Mouse (Mus musculus) embryo, embryonic 11 days (tissue): ENCODE results near the gene Osr1.
A peak's percentile ranks its signal among the peaks of the same experiment; 100 is the strongest.

Experiments used
- DNase-seq: peaks from one replicate; pipeline ENCODE4 v3.0.0-alpha.2; 2015

The Osr1 gene

DNA sequence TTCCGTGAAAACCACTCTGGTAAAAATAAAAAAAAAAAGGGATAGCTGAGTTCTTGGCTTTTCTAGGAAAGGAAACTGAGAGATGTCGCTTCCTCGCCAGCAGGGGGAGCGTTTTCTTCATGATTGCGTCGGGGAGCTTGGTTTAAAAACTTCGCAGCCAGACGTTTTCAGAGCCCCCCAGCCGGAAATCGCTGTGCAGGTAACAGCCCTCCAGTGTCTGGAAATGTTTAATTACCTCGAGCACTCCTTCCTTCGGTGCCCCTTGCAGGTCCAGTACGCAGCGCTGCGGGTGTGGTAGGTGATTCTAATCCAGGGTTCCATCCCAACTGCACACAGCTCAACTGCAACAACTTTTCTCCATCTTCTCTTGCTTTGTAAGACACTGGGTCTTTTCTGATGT lies at the start of gene Osr1:
Gene Osr1 (plus strand): TSS at position 146 of the 400 bp plus-strand sequence.
- peak; percentile 89 for DNase-seq

DNA sequence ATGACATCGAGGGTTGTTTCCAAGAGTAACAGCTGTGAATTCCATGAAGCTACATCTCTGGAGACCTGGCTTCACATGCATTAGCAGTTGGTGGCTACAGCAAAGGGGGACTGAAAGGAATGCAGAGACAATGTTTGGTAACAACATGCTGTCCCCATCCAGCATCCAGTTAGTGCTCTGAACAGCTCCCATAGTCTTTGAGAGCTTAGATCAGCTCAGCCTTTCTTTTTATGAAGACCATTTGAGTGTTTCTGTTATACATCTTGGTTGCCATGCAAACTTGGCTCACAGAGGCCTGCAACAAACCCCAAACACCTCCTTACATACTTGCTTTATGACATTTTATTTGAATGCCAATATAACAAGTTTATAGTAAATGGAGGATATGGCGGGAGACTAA lies 19.6 kb upstream of the Osr1 start:
- no peak for DNase-seq

DNA sequence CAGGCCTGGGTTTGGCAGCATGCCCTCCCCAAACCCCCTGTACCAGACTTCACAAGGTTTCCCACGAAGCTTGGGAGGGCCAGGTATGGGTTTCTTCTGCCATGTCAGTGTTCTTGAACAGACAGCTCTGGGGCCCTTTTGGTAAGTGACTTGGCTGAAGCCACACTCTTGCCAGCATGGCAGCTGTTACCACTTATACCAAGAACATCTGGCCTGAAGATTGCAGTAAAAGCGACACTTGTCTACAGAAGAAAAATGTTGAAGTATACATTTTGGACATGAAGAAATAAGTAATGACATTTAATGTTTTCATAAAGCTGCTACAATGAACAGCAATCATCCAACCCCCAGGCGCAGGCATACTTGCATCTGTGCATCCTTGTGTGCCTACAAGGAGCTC lies 5.0 kb upstream of the Osr1 start:
- DNase-seq: no peak

DNA sequence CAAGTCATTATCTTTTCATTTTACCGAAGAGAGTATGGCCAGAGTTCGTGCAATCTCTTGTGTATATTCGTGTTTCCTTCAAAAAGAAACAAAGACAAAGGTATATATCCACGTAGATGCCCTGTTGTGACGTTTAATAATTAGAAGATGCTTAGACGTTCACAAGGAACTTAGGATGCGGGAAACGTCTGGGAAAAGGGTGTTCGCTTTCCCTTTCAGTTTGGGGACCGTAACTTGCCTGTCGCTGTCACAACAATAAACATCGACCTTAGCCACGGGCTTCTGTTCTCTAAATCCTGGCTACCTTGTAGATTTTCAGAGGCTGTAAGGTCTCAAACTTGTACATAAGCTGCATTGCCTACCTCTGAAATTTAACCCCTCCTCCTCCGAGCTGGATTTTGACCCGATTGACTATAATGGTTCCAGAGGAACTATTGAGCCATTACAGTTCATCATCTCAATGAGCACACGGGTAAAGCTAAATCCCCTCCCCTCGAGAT lies 630 bp downstream of the Osr1 start:
- DNase-seq: no peak

DNA sequence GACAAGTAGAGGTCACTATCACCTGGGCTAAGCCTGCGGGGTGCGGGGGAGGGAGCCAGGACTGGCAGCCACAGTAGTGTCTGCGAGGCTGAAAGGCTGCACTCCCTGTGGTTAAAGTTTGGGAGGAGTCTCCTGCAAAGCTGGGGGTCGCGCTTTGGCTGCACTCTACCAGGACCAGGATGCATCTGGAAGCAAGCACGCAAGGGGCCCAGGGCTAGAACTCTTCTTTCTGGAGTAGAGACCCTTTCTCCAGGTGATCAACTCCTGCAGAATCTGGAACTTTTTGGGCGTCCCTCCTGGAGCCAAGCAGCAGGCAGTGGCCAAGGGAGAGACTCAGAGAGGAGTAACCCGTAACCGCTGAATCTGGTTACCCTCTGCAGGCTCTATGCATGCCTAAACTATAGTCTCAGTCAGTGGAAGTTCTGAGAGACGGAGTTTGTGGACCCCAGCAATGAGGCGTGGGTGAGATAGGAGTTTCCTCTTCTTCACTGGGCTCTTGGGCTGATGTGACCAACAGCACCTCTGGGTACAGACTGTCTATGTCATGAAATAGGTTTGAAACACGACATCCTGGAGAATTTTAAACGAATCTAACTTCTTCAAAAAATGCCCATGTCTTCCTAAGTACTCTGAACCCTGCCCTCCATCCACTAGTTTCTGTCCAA lies 1.5 kb downstream of the Osr1 start:
- no peak for DNase-seq

DNA sequence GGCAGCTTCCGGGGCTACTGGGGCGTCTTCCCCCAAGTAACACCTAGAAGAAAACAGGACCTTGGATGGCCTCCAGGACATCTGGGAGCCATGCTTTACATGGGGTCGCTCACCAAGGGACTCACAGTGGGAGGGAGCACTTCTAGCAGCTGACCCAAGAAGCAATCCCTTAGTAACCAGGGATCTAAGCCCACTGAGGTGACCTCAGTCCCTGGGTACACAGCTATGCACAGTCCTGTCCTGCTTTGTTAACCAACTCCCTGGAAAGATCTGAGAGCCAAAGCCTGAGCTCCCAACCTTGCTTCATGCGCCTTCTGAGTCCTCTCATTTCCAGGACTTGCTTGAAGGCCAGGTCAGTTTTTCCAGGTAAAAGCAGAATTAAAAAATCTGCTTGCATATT lies 2.1 kb downstream of the Osr1 start:
- no peak for DNase-seq

DNA sequence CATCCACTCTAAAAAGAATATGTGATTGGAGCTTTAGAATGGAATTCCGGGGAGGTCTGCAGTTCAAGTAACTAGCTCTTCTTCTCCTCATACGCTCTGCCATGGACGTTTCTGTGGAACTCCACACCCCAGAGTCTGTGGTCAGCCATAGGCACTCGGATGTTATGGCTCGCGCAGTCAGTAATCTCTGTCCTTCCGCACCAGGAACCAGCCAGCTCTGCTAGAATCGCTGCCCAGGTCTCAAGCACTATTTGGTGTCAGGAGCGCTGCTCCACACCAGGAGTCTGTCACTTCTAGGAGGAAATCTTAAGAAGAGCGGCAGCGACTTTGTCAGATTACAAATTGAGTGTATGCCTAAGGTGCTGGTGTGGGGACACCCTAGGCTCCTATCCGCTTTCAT lies 3.8 kb downstream of the Osr1 start:
- DNase-seq: no peak

DNA sequence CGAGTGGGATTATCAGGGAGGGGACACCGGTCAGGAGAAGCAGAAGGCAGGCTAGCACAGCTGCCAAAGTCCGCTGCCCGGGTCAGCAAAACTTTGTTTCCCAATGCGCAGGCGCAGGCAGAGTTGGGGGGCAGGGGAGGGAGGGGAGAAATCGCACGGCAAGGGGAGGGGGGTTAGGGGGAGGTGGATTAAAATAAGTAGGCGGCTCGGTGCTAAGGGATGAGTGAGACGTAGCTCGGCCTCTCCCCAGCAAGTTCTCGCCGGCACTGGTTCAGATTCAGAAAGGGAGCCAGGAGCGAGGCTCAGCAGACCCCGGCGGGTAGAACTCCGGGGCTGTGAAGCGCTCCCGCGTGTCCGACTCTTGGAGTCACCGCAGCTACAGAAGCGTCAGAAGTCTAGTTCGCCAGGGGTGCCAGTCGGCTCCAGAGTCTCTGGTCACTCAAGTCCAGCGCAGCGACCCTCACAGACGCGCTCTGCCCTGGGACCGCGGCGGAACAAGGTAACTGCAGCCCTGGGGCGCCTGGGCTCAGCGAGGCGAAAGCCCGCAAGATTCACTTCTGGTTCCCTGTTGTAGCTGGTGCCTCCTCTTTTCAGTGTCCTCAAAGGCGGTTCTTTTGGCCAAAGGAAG lies 4.4 kb downstream of the Osr1 start:
- peak; percentile 82 for DNase-seq

DNA sequence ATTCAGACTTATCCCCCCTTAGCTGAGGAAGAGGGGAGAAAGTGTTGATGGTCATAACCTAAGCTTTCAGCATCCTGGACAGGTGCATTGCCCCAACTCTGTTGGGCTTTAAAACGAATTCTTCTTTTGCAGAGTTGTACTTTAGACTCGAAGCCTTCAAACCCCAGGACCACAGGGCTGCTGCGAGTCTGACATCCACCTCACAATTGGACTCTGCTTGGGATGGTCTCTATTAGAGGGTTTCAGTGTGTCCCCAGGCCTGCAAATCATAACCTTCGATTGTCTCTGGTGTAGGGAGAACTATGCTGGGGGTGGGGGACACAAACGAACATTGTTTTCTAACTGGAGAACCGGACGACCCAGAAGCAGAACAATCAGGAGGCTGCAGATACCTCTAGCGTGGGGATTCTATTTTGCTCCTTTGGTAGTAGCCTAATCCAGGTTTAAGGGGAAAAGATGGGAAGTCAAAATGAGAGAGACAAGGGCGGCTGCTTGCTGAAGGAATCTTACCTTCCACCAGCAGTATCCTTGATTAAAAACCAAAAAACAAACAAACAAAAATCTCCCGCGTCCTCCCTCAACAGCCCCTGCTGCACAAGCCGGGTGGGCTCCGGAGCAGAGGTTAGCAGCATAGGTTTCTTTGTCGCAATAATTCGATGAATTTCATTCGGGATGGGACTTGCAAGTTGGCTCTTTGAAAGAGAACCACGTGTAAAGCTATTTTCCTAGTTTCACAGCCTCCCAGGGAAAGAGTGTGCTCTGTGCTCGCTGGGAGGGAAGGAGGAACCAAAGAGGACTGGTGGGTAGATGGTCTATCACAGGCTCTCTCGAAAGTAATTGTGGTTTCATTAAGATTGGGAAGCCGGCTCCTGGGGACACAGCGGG lies 5.5 kb downstream of the Osr1 start:
- no peak for DNase-seq

DNA sequence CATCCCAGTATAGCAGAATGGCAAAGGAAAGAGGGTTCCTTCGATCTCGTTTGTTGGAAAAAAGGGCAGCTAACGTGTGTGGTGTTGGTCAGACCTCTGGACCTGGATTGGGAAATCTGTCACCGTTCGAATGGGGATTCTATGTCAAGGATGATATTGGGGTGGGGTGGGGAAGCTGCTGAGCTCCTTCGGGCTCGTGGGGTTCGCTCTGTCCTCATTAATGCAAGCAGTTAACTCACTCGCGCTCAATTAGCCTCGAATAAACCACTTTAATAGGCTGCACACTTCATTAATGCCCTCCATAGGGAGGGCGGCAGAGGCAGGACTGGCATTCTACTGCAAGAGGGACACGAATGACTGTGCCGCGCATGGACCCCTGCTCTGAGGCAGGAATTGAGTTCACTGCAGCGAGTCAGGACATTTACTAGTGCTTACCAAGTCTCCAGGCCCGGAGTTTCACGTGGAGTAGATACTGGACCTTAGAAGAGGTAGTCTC lies 6.2 kb downstream of the Osr1 start:
- no peak for DNase-seq

DNA sequence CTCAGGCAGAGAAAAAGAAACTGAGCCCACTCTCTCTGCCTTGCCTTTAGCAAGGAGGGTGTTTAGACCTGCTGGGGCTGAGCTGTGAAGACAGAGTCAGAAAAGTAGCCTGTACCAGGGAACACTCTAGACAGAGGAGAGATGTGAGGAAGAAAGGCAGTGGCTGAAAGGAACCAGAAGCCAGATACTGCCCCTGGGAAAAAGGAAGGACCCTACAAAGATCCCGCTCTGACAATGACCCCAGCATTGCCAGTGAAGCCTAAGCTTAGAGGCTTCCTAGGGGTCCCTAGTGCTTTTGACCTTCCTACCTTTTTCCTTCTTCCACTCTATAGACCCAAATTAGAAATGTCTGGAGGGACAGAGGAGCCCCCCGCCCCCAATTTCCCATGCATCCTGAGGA lies 7.7 kb downstream of the Osr1 start:
- DNase-seq: no peak

DNA sequence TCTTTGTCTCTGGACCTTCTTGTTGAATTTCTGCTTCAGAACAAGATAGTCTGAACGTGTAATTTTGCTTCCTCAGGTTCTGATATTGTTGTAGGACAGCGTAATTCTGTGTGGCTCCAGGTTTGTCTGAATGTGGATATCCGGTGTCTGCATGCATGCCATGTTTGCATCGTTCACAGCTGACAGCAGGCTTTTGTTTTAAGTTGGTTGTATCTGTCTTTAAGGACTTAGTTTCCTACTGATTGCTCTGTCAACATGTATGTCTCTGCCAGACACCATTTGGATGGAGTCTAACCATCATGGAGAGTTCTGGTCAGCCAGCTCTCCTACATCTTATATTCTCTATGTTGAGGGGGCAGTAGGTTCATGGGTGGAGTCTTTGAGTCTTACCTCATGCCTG lies 8.7 kb downstream of the Osr1 start:
- no peak for DNase-seq

DNA sequence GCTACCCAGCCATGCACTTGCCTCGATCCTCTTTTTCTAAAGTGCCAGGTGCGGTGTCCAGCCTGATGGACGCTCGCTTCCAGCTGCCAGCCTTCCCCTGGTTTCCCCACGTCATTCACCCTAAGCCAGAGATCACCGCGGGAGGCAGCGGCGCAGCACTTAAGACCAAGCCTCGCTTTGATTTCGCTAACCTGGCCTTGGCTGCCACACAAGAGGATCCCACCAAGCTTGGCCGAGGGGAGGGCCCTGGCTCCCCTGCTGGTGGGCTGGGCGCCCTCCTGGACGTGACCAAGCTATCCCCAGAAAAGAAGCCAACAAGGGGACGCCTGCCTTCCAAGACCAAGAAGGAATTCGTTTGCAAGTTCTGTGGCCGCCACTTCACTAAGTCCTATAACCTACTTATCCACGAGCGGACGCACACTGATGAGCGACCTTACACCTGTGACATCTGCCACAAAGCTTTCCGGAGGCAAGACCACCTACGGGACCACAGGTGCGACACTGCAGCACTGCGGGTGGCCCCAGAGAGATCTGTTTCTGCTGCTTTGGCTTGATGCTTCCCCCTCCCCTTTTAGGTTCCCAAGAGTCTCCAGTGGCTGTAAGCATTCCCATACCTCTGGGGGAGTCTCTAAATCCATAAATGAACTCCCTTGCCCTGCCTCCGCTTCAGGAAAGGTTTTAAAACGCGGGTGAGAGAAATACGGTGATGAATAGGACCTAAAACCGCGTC lies 9.6 kb downstream of the Osr1 start:
- no peak for DNase-seq

DNA sequence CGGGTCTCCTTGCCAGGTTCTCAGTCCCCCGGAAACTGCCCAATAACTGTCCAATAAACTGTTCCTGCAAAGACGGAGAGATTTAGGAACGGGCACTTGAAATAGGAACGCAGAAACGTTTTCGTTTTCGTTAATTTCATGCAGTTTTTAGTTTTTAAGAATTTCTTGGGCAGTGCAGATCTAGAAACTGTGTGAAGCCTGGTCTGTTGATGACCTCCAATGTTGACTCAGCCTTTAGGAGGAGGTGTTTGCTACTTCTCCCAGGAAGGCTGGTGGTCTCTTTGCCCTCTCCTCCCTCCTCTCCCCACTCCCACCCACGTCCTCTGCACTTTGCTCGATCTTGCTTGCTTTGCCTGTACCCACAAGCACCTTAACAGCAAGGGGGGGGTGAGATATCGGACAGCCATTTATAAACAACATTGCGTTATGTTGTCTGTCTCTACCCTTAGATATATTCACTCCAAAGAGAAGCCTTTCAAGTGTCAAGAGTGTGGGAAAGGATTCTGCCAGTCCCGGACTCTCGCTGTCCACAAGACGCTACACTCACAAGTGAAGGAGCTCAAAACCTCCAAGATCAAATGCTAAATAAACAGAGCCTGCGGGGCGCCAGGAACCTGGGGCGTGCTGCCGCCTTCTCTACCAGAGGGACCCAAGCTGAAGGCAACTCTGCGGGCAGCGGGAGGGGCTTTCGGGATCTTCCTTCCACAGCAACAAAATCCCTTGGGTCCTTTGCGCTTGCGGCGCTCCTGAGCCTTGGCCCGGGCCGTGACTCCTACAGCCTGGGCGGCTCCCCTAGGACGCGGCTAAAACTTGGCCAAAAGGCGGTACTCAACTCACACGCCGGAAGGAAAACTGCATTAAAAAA lies 10.4 kb downstream of the Osr1 start:
- DNase-seq: peak; percentile 60

DNA sequence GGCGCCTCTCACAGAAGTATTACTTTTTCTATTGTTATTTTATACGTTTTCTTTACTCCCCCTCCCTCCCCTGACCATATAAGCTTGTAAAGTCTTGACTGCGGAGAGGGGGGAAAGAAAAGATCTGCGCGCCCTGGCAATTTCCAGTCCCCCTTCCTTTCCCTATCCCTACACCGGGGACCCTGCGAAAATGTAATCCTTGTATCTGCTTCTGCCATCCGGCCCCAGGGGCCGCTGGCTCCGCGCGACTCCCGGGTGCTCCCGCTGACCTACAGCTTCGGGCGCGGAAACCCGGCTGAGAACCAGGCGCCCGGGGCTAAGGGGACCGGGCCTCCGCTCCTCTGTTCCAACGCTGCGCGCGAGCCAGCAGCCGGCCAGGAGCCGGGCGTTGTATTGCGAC lies 11.1 kb downstream of the Osr1 start:
- DNase-seq: peak; percentile 68

DNA sequence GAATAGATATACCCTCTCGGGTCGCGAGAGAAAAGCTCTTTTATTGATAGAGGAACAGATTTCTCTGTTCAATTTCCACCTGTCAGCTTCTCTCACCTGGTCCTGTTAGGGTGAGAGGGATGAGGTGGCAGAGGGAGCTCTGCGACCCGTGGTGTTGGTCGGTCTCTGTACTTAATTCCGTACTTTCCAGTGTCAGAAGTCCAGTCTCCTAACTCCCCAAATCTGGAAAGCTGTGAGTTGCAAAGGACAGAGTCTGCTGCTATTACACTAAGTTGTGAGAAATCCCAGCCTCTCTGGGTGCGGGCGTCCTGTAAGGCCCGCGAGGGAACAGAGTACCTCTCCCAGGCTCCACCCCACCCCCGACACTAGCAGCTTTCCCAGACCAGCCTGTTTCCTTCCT lies 11.6 kb downstream of the Osr1 start:
- DNase-seq: no peak

DNA sequence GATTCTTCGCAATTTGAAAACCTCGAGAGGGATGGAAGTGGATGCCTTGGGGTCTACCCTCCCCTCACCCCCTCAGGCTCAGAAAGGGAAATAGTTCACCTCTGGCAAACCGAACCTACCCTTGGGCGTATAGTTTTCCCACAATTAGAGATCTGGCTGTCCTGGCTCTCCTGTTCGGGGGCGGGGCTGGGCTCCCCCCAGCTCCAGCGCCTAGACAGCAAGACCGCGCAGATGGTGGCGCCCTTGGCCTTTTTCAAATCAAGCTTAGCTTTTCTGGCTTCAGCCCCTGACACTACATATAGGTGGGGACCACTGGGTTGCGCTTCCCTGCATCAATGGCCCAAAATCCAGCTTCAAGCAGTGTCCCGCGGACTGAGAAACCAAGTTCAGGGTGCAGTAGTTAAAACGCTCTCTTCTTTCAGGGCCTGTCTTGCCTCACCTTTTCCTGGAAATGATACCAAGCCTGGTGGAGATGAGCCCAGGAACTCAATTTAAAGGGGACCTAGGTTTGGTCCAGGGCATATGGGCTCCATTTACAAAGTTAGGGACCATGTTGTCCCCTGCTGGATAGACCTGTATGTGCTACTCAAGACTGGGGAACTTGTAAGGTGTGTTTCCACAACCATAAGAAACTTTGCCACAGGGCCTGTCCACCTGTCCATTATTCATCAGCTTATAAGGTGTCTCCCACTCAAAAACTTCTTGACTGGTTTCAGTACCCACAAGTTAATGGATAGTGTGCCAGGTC lies 12.5 kb downstream of the Osr1 start:
- DNase-seq: no peak

DNA sequence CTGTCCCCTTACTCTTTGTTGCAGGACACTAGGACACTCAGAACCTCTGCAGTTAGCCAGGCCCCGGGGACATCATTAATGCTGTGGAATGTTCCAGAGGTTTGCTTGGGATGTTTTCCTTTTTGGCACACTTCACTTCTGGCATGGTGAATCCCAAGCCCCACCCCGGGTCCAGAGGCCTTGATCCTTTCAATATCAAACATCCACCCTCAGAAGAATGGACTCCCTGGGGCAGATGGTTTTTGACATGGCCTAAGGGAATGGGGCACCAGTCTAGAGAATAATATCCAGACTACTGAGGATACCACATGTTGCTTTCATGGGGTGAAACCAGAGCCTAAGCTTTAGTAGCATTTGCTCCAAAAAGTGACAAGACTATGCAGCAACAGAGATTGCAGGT lies 13.5 kb downstream of the Osr1 start:
- no peak for DNase-seq

DNA sequence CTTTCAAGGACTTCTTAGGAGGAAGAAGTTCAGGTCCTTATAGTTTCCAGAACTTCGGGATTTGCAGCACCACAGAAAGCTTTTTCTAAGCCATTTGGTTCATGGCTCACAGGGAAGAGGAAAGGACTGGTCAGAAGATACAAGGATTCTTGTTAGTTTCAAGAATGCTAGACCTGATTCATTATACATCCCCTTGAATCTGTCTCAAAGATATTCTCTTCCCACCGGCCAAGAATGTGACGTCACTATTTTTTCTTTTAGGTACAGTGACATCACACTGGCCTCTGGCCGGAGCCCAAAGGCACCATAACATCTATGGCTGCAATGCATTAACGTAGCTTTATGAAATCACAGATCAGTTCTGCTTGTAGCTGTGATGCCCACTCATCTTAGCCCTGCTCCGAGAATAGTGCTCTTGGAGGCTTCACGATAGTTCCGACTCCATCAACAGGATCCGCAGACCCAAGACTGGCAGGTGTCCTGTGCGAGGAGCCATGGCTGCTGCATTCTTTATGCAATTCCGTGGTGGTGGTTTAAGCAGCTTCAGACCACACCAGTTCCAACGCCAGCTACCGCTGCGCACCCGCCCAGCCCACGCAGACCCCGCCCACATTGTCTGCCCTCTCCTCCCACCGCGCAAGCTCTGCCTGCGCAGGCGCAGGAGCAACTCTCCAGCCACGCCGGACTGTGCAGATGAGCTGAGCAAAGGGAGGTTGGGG lies 14.6 kb downstream of the Osr1 start:
- peak; percentile 93 for DNase-seq

DNA sequence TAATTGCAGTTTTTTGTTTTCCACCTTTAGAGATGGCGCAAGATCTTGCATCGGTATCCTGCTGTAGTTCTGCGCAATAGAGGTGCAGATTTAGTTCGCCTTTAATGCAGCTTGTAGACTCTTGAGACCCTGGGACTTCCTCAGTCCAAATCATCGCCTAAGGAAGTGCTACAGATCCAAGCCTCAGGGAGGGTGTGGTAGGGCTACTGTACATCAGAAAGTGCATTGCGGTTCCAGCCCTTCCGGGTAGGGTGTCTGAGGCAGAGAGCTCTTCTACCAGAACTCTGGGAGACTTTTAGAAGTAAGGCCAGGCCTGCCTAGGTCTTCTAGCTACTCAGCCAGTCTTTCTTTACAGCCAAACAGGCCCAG lies 15.2 kb downstream of the Osr1 start:
- no peak for DNase-seq

DNA sequence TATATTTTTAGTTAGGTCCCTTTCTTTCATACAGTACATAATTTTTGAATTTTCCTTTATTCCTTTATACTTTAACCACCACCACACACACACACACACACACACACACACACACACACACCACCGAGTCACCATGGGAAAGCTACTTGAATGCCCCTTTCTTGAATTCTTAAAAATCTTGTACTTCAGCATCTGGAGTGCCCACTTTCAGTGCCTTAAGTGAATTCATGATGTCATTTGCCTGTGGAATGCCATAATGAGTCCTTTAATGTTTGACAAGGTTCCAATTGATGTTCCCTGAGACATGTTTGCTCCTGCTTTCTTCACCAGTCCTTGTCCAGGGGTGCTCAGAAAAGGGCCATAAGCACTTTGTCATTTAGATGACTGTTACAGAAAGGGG lies 17.8 kb downstream of the Osr1 start:
- DNase-seq: no peak
